Mouse (Mus musculus) cortical plate, adult 2 months (tissue): ENCODE measurements around the gene Xaf1. TPM values are rescaled to one million over a fixed set of nuclear protein-coding genes. Genes with fewer than 3 reads are reported as not detected.

Source experiments
- H3K27ac ChIP-seq: fragments of 200-500 bp; 2 replicates; pipeline ENCODE4 v1.5.1; 2012; ENCODE audit warnings: low read length, control low read depth, inconsistent platforms; ENCODE audit not compliant: insufficient read depth
- H3K4me1 ChIP-seq: fragments of 200-500 bp; 2 replicates; pipeline ENCODE4 v1.6.1; 2011; ENCODE audit warnings: low read length; ENCODE audit not compliant: control insufficient read depth, insufficient read depth
- H3K4me3 ChIP-seq: fragments of 200-500 bp; 2 replicates; pipeline ENCODE4 v1.5.1; 2011; ENCODE audit warnings: mild to moderate bottlenecking, low read length, control low read depth; ENCODE audit not compliant: insufficient read depth
- CTCF ChIP-seq: fragments of 200-500 bp; IDR thresholded peaks from 2 replicates; pipeline ENCODE4 v1.5.1; 2011; ENCODE audit warnings: mild to moderate bottlenecking, control low read depth, low read length; ENCODE audit not compliant: insufficient read depth; ENCODE audit errors: extremely low read depth
- POLR2A ChIP-seq: fragments of 200-500 bp; IDR thresholded peaks from 2 replicates; pipeline ENCODE4 v1.6.1; 2011; ENCODE audit warnings: mild to moderate bottlenecking, low read length, control low read depth; ENCODE audit not compliant: insufficient read depth; ENCODE audit errors: extremely low read depth
- polyA plus RNA-seq: library from polyadenylated mRNA; depleted of rRNA; stranded (reverse); fragments of >200 nt; gene quantifications from 2 replicates; pipeline ENCODE4 v1.2.3, GENCODE M21; 2012; rRNA removed

Gene Xaf1
- polyA plus RNA-seq, 1 experiment, result 16.0 TPM

GRCm38 (mm10) chr11:72354971-72355728, 53.7 kb downstream of the Xaf1 start:
- peak; percentile 68 for TF ChIP-seq CTCF
- no peak for TF ChIP-seq POLR2A
- Histone ChIP-seq H3K27ac (no peak overlapping the region), H3K4me1 (no peaks in the 10 kb centered on the region; the same call in 1 of the 2 replicates), H3K4me3 (no peak overlapping the region)

DNA sequence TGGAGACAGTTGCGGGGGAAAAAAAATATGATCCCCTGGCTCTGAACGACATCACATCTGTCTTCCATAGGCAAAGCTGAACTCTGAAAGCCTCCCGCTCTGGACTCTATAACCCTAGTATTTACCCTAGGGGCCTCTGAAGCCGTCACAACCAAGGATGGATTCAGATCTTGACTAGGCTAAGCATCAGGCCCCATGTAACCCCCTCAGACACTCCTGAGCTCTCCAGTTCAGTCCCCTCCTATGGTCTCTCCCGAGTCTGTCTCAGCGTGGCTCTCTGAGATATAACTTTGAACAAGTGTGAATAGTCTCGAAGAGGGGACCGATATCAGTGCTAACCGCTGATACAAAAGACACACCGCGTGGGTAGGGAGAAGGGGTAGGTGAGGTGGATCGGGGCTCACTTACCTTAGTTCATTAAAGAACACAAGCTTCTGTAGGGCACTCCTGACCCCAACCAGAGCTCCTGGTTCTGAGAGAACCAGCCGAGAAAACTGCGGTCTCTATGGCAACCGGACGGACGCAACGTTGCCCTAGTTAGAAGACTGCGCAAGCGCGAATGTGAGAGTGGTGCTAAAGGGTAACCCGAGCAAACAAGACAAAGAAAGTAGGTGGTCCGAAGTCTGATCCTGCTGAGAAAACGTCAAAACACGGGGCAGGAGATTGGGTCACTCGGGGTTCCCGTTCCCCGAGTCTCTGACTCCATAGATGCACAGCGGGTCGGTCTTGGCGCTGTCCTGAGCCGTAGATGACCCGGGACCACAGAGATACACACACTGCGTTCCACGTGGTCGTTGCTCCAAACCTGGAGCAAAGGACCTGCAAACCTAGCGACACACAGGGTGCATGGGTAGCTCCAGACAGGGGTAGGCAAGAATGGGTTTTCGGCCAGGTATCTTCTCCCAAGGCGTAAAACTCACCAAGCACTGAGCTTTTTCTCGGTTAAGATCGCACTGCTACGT, 60.2 kb downstream of the Xaf1 start:
- H3K4me1 ChIP-seq, result no peaks in the 10 kb centered on the region
- H3K4me3 ChIP-seq, result peak overlapping the region; percentile 35
- TF ChIP-seq POLR2A (no peak), CTCF (no peak)
- H3K27ac ChIP-seq, result no peak overlapping the region

DNA sequence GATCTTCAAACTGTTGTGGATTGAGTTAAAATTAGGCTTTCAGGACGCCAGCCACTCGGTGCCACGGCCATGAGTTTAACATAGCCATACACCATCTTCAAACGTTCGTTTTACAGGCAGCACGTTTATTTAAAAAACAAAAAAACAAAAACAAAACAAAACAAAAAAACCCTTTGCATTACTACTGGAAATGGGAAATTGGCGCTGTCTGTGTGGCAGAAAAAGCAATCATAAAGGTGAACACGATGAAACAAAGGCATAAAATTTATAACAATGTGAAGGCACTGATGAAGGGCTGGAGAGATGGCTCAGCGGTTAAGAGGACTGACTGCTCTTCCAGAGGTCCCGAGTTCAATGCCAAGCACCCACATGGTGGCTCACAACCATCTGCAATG, 60.9 kb downstream of the Xaf1 start, which contains the start of gene Tekt1:
Gene Tekt1 (minus strand): TSS at position 96 of the 395 bp plus-strand sequence.
- no peaks in the 10 kb centered on the region for H3K4me1 ChIP-seq
- peak within 1 kb of the TSS; percentile 35 for H3K4me3 ChIP-seq
- H3K27ac ChIP-seq, result no peak within 1 kb of the TSS
- TF ChIP-seq CTCF, result no peak
- TF ChIP-seq POLR2A, result no peak

Other genes with a start within 250 kb of the Xaf1 start
- 69.5 and 72.8 TPM in 2 replicates for gene Pitpnm3, start 165.9 kb upstream of the Xaf1 start, polyA plus RNA-seq
- 7.0 and 8.0 TPM in 2 replicates for gene Gm43951, start 94.8 kb upstream of the Xaf1 start, polyA plus RNA-seq
- gene 4933427D14Rik, start 94.2 kb upstream of the Xaf1 start, polyA plus RNA-seq, result 34.1 and 36.2 TPM in 2 replicates
- gene Txndc17, start 94.1 kb upstream of the Xaf1 start, polyA plus RNA-seq, result 71.3 and 71.6 TPM in 2 replicates
- gene Med31, start 86.0 kb upstream of the Xaf1 start, polyA plus RNA-seq, result 24.2 and 25.8 TPM in 2 replicates
- 16.7 and 20.8 TPM in 2 replicates for gene Slc13a5, start 34.4 kb upstream of the Xaf1 start, polyA plus RNA-seq
- gene Fbxo39, start 12.8 kb downstream of the Xaf1 start, polyA plus RNA-seq, result not detected in 2 replicates
- 0.95 and 1.8 TPM in 2 replicates for gene Tekt1, start 60.8 kb downstream of the Xaf1 start, polyA plus RNA-seq
- gene Smtnl2, start 110.1 kb downstream of the Xaf1 start, polyA plus RNA-seq, result 0.78 and 1.6 TPM in 2 replicates
- 0.25 and 0.27 TPM in 2 replicates for gene Ggt6, start 133.9 kb downstream of the Xaf1 start, polyA plus RNA-seq
- gene Mybbp1a, start 139.7 kb downstream of the Xaf1 start, polyA plus RNA-seq, result 48.1 and 56.2 TPM in 2 replicates
- gene Spns2, start 188.3 kb downstream of the Xaf1 start, polyA plus RNA-seq, result 45.2 and 52.9 TPM in 2 replicates
- gene Spns3, start 248.9 kb downstream of the Xaf1 start, polyA plus RNA-seq, result 0.33 and 0.36 TPM in 2 replicates